Mouse (Mus musculus) kidney, embryonic 16.5 days (tissue): ENCODE data around the gene Slc2a1. TPM values are rescaled to one million over a fixed set of nuclear protein-coding genes. Genes with fewer than 3 reads are reported as not detected.
A peak's percentile ranks its signal among the peaks of the same experiment; 100 is the strongest.

Experiments
- ATAC-seq: fragments of 200-750 bp; cut with Nextera tagmentation; 2 replicates; pipeline ENCODE4 v1.8.0; 2017; ENCODE audit warnings: moderate TSS enrichment; ENCODE audit not compliant: low FRiP score, low TSS enrichment
- H3K27ac ChIP-seq: fragments of 300-500 bp; sonication (generic); 2 replicates; pipeline ENCODE4 v1.5.1; 2014; ENCODE audit warnings: low read length
- H3K27me3 ChIP-seq: fragments of 300-500 bp; sonication (generic); 2 replicates; pipeline ENCODE4 v1.6.1; 2014; ENCODE audit warnings: low read length, control low read depth, mixed read lengths; ENCODE audit not compliant: insufficient read depth
- H3K36me3 ChIP-seq: fragments of 300-500 bp; sonication (generic); 2 replicates; pipeline ENCODE4 v1.6.1; 2014; ENCODE audit warnings: low read length, control low read depth, mixed read lengths; ENCODE audit not compliant: insufficient read depth
- H3K4me1 ChIP-seq: fragments of 300-500 bp; sonication (generic); 2 replicates; pipeline ENCODE4 v1.6.1; 2014; ENCODE audit warnings: low read length, control low read depth, mixed read lengths; ENCODE audit not compliant: insufficient read depth
- H3K4me2 ChIP-seq: fragments of 300-500 bp; sonication (generic); replicated peaks from 2 replicates; pipeline ENCODE4 v1.6.1; 2014; ENCODE audit warnings: low read depth, low read length
- H3K4me3 ChIP-seq: fragments of 300-500 bp; sonication (generic); 2 replicates; pipeline ENCODE4 v1.5.1; 2014; ENCODE audit warnings: mild to moderate bottlenecking, low read length
- H3K9ac ChIP-seq: fragments of 300-500 bp; sonication (generic); replicated peaks from 2 replicates; pipeline ENCODE4 v1.6.1; 2014; ENCODE audit warnings: low read length
- H3K9me3 ChIP-seq: fragments of 300-500 bp; sonication (generic); 2 replicates; pipeline ENCODE4 v1.6.1; 2016; ENCODE audit warnings: low read length, control low read depth
- WGBS: fragments of 180-500 bp; shearing (Covaris S2); extraction: QIAGEN DNeasy Blood & Tissue Kit; methylation state at CpG from one replicate; pipeline ENCODE4 v1.1.7; 2014; 5-methylcytosine and 5-hydroxymethylcytosine counted together
- polyA plus RNA-seq: library from polyadenylated mRNA; unstranded; fragments of >200 nt; fragmentation: Nextera tagmentation; extraction: Ambion mirVana; gene quantifications from 2 replicates; pipeline ENCODE4 v1.2.1, GENCODE M21; 2015

Slc2a1 gene
- polyA plus RNA-seq, 1 experiment from 2014 or later, result 98.6 TPM

DNA sequence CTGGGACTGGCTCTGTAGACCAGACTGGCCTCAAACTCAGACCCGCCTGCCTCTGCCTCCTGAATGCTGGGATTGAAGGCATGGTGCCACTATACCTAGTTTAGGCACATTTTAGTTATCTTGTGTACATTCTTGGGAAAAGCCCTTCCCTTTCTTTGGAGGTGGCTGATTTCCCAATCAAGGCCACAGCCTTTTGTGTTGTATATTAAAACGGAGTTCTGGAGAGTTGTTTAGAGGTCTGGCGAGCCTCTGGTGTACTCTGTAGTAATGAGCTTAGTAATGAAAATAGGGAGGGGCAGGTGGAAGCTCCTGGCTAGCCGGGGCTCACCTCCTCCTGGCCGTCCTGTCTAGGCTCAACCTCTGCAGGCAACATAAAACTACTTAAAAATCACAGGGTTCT lies 2.0 kb downstream of the Slc2a1 start:
- peaks cover 46% of the 10 kb centered on the region for H3K4me1 ChIP-seq
- no peaks in the 10 kb centered on the region for H3K27me3 ChIP-seq
- H3K4me3 ChIP-seq, result peak overlapping the region; percentile 84
- H3K9ac ChIP-seq, result peak overlapping the region; percentile 5; the same call in 1 of the 2 replicates
- H3K9me3 ChIP-seq, result no peaks in the 10 kb centered on the region
- 42% methylated on average over 5 of the region's 5 CpGs for WGBS
- H3K27ac ChIP-seq, result no peak overlapping the region
- H3K36me3 ChIP-seq, result no peaks in the 10 kb centered on the region
- no peak for ATAC-seq
- H3K4me2 ChIP-seq, result peak overlapping the region; percentile 60

DNA sequence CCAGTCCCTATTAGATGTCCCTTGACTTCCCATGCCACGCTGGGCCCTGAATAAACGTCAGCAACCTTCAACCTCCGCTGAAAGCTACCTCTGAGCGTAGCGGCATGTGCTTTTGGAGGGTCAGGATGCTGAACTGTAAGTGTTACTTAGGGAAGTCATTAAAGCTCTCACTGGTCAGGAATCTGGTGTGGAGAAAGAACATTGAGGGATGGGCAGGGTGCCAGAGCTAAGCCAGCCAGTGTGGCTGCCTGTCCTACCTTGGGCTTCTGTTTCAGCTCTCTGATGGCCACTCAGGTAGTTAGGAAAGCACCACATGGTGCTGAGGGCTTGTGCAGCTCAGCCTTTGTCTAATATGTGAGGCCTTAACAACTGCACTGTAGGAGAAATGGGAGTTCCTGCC lies 2.9 kb downstream of the Slc2a1 start:
- Histone ChIP-seq H3K4me2 (no peak overlapping the region), H3K27me3 (no peaks in the 10 kb centered on the region), H3K9me3 (no peaks in the 10 kb centered on the region), H3K27ac (no peak overlapping the region), H3K4me3 (no peak overlapping the region), H3K36me3 (no peaks in the 10 kb centered on the region), H3K4me1 (peaks cover 46% of the 10 kb centered on the region), H3K9ac (no peak overlapping the region)
- 59% methylated on average over 5 of the region's 5 CpGs for WGBS
- no peak for ATAC-seq

DNA sequence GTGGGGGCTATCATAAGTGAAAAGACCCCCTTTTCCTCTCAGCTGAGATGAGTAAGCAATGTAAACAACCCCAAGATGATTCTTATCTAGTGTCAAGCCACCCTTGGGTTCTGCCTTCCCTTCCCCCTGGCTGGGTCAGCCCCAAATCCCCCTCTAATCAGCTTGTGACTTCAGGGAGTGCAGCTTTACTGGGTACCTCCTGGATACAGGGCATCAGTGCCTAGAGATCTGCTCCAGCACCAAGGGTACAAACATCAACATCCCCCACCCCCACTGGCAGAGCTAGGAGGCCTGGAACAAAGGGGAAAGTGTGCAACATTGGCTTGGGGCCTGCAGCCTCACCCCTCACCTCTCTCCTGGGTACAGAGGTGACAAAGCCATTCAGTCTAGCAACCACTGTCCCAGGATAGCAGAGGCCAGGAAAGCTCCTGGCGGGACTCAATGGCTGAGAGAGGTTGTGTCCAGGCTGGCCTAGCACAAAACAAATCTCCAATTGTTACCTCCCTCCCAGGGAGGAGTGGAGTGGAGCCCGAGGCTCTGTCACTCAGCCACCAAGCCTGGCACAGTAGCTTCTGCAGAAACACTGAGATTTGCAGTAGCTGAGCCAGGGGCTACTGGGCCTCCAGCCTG lies 3.9 kb downstream of the Slc2a1 start:
- Histone ChIP-seq H3K27ac (no peak overlapping the region), H3K4me3 (no peak overlapping the region), H3K9ac (no peak overlapping the region), H3K9me3 (no peaks in the 10 kb centered on the region), H3K27me3 (no peaks in the 10 kb centered on the region), H3K4me1 (peaks cover 48% of the 10 kb centered on the region), H3K36me3 (no peaks in the 10 kb centered on the region), H3K4me2 (no peak overlapping the region)
- no peak for ATAC-seq
- 52% methylated on average over 2 of the region's 2 CpGs for WGBS

DNA sequence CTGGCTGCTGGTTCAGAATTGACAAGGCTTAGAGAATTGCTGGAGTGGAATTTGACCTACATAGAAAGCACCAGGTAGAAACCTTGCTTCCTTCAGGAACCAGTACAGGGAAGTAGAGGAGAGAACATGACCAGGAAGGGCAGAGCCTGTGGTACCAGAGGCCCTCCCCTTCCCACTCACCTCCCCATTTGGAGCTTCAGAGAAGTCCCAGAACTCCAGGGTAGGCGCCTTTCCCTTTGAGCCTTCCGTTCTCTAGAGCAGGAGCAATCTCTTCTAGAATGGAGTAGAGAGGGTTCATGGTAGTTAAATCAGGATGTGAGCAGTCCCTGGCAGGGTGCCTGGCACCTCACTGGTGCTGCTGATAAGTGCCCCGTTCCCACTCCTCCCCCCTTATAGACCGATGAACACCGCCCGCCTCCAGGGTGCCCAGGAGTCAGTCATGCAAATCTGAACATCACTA lies 7.1 kb downstream of the Slc2a1 start:
- ATAC-seq, result 0 out of 2 replicates have a peak, but pooled peaks have one; percentile 36
- Histone ChIP-seq H3K27me3 (no peaks in the 10 kb centered on the region), H3K36me3 (peaks cover 4% of the 10 kb centered on the region; the same call in 1 of the 2 replicates), H3K27ac (peak overlapping the region; percentile 9; the same call in 1 of the 2 replicates), H3K9me3 (no peaks in the 10 kb centered on the region), H3K4me2 (no peak overlapping the region), H3K4me3 (no peak overlapping the region), H3K4me1 (peaks cover 38% of the 10 kb centered on the region), H3K9ac (no peak overlapping the region)
- WGBS, result 44% methylated on average over 6 of the region's 6 CpGs

DNA sequence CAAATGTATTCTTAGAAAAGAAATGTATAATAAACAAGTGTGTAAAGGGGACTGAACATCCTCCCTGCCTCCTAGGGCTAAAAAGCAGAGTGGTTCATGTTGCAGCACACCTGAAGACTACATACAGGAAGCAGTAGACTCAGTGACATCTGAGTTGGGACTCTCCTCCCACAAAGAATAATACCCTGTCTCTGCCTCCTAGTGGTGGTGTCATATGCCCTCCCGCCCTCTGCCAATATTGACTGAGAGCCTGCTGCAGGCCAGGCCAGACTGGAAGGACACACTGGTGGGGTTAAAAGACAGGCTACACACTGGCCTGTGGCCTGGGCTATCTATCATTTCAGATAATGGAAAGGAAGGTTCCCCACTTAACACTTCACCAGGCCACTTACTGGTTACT lies 7.8 kb downstream of the Slc2a1 start:
- peaks cover 32% of the 10 kb centered on the region for H3K4me1 ChIP-seq
- ATAC-seq, result no peak
- H3K27me3 ChIP-seq, result no peaks in the 10 kb centered on the region
- 0 out of 2 replicates have a peak overlapping the region, but pooled peaks have one; percentile 11 for H3K9ac ChIP-seq
- no peak overlapping the region for H3K4me3 ChIP-seq
- 72% methylated on average over 1 of the region's 1 CpGs for WGBS
- peaks cover 11% of the 10 kb centered on the region for H3K36me3 ChIP-seq
- H3K4me2 ChIP-seq, result no peak overlapping the region
- no peaks in the 10 kb centered on the region for H3K9me3 ChIP-seq
- peak overlapping the region; percentile 9; the same call in 1 of the 2 replicates for H3K27ac ChIP-seq

DNA sequence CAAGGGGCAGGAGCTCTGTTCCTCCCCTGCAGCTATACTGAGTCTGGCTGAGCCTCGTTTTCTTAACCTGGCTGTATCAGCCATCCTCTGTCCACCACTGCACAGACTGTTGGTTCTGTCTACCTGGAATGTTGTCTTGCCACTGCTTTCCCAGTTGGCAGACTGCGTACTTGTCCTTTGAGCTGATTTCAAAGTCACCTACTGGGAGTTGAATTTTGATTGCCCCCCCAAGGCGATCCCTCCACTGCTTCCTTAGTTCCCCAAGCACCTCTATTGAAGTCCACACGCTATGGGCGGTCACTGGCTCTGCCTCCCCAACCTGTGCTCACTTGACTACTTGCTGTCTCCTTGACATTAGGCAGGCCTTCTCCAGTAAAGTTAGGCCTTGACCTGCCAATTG lies 9.1 kb downstream of the Slc2a1 start:
- H3K4me2 ChIP-seq, result no peak overlapping the region
- H3K27me3 ChIP-seq, result no peaks in the 10 kb centered on the region
- H3K27ac ChIP-seq, result no peak overlapping the region
- no peaks in the 10 kb centered on the region for H3K9me3 ChIP-seq
- ATAC-seq, result no peak
- WGBS, result 79% methylated on average over 5 of the region's 5 CpGs
- peaks cover 23% of the 10 kb centered on the region for H3K36me3 ChIP-seq
- peaks cover 26% of the 10 kb centered on the region for H3K4me1 ChIP-seq
- H3K4me3 ChIP-seq, result no peak overlapping the region
- no peak overlapping the region for H3K9ac ChIP-seq

DNA sequence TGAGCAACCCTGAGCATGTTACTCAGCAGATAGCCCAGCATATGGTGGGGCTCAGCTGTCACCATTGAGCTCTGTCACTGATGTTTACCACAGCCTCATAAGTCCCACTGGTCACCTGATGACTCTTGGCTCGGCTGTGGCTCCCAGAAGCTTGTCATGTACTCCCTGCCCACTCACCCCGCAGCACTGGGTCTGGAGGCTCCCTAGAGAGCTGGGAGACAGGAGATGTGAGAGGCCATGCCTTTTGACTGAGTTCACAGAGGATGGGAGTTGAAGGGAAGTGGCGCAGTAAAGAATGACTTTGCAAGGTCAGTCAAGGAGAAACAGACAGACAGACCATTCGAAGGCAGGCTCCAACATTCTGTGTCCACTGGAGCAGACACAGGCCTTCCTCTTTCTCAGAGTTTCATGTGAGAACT lies 10.2 kb downstream of the Slc2a1 start:
- H3K4me2 ChIP-seq, result no peak overlapping the region
- 0 out of 2 replicates have a peak overlapping the region, but pooled peaks have one; percentile 1 for H3K27ac ChIP-seq
- WGBS, result 35% methylated on average over 4 of the region's 4 CpGs
- no peak overlapping the region for H3K9ac ChIP-seq
- no peaks in the 10 kb centered on the region for H3K9me3 ChIP-seq
- ATAC-seq, result peak; percentile 43; the same call in 1 of the 2 replicates
- no peaks in the 10 kb centered on the region for H3K27me3 ChIP-seq
- no peak overlapping the region for H3K4me3 ChIP-seq
- peaks cover 26% of the 10 kb centered on the region for H3K4me1 ChIP-seq
- H3K36me3 ChIP-seq, result peaks cover 23% of the 10 kb centered on the region

DNA sequence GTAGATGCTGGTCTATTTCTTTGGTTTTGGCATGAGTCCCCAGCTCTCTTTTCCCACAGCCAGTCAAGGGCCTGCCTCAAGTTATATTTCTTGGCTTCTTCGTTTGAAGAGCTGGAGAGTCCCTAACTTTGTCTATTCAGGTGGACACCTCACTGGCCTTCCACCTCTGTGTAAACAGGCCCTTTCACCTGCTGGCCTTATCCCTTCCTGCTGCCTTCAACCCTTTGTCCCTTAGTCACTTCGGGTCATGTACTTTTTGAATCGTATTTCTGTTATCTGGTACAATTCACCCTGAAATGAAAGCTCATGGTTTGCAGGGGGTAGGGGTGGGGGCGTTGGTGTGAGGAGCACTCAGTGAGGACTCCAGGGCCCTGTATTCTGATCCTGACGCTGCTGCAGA lies 10.8 kb downstream of the Slc2a1 start:
- no peak for ATAC-seq
- Histone ChIP-seq H3K4me1 (peaks cover 26% of the 10 kb centered on the region), H3K36me3 (peaks cover 23% of the 10 kb centered on the region), H3K9me3 (no peaks in the 10 kb centered on the region), H3K4me3 (no peak overlapping the region), H3K27me3 (no peaks in the 10 kb centered on the region), H3K4me2 (no peak overlapping the region), H3K9ac (no peak overlapping the region), H3K27ac (0 out of 2 replicates have a peak overlapping the region, but pooled peaks have one; percentile 1)
- WGBS, result 64% methylated on average over 5 of the region's 5 CpGs

DNA sequence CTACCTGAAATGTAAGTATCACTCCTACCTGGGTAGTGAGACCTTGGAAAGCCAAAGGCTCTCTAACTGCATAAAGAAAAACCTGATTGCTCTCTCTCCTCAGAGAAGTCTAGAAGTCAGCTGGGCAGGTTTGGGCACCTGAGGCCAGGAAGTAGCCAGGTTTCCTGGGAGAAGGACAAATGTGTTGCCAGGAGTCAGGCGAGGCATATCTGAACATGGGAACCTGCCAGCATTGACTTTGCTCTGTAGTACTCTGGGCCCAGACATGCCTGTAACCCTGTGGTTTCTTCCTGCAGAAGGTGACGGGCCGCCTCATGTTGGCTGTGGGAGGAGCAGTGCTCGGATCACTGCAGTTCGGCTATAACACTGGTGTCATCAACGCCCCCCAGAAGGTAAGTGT lies 11.6 kb downstream of the Slc2a1 start:
- peaks cover 26% of the 10 kb centered on the region for H3K4me1 ChIP-seq
- ATAC-seq, result no peak

DNA sequence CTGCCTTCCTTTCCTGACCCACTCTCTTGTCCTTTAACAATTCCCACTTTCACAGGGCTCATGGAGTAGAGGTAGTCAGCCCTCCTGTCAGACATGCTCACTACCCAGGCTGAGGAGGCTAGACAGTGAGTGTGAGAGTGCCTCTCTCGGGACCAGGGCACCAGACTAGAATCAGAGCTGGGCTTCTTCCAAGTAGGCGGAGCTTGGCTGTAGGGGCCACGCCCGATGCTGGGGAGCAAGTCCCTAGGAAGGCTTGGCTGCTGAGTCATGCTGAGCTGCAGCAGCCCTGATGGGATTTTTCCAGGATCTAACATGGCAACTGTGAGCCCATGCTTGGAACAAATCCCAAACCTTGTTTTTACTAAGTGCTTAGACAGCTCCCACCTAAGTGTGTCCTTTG lies 12.7 kb downstream of the Slc2a1 start:
- Histone ChIP-seq H3K27ac (no peak overlapping the region), H3K36me3 (peaks cover 26% of the 10 kb centered on the region), H3K4me2 (no peak overlapping the region), H3K4me1 (peaks cover 14% of the 10 kb centered on the region), H3K9ac (no peak overlapping the region), H3K9me3 (no peaks in the 10 kb centered on the region), H3K4me3 (no peak overlapping the region), H3K27me3 (no peaks in the 10 kb centered on the region)
- 54% methylated on average over 4 of the region's 4 CpGs for WGBS
- no peak for ATAC-seq

More for the DNA sequence above, 11.6 kb downstream of the Slc2a1 start:
- Histone ChIP-seq H3K27ac (no peak overlapping the region), H3K9ac (no peak overlapping the region), H3K27me3 (no peaks in the 10 kb centered on the region), H3K4me2 (no peak overlapping the region), H3K36me3 (peaks cover 23% of the 10 kb centered on the region), H3K9me3 (no peaks in the 10 kb centered on the region), H3K4me3 (no peak overlapping the region)
- 83% methylated on average over 6 of the region's 6 CpGs for WGBS
